Mouse (Mus musculus): ENCODE measurements at regions not wholly inside any gene's neighbourhood (a gene's known extent, or its start where the extent isn't known, plus 50 kb on each side); places are given as distances from the start of the nearest gene placed in this dataset.

- Histone ChIP-seq H3K36me3 (ENCODE audit: insufficient read depth, low read length) (no peaks in the 10 kb centered on the region), H3K4me2 (replicated peaks; ENCODE audit: low read depth, low read length) (no peak overlapping the region), H3K27me3 (replicated peaks; ENCODE audit: insufficient read depth, low read length) (no peaks in the 10 kb centered on the region), H3K27ac (ENCODE audit: low read length) (no peak overlapping the region), H3K4me3 (ENCODE audit: low read depth, low read length) (no peak overlapping the region), H3K9me3 (ENCODE audit: low read length) (no peaks in the 10 kb centered on the region), H3K9ac (replicated peaks; ENCODE audit: low read depth) (no peak overlapping the region), H3K4me1 (ENCODE audit: insufficient read depth, low read depth, low read length) (no peaks in the 10 kb centered on the region)
- ATAC-seq (no peak), DNase-seq (ENCODE audit: low spot score) (no peak)
- 55% methylated on average over 18 of the region's 18 CpGs for WGBS
- TF ChIP-seq EP300 (IDR thresholded peaks at IDR 0.05), result no peak
- TF ChIP-seq CTCF (IDR thresholded peaks at IDR 0.05), result no peak
Measured at GRCm38 (mm10) chr11:63463797-63464331, 335.1 kb downstream of the Pmp22 start.

- H3K4me2 ChIP-seq (replicated peaks; ENCODE audit: low read depth, low read length), result no peak overlapping the region
- WGBS, result 58% methylated on average over 6 of the region's 6 CpGs
- H3K9me3 ChIP-seq (ENCODE audit: low read length), result no peaks in the 10 kb centered on the region
- H3K4me1 ChIP-seq (ENCODE audit: insufficient read depth, low read depth, low read length), result no peaks in the 10 kb centered on the region
- H3K4me3 ChIP-seq (ENCODE audit: low read depth, low read length), result no peak overlapping the region
- ATAC-seq, result no peak
- DNase-seq (ENCODE audit: low spot score), result no peak
- no peak overlapping the region for H3K27ac ChIP-seq (ENCODE audit: low read length)
- no peak overlapping the region for H3K9ac ChIP-seq (replicated peaks; ENCODE audit: low read depth)
- TF ChIP-seq CTCF (IDR thresholded peaks at IDR 0.05), result no peak
- H3K27me3 ChIP-seq (replicated peaks; ENCODE audit: insufficient read depth, low read length), result no peaks in the 10 kb centered on the region
- H3K36me3 ChIP-seq (ENCODE audit: insufficient read depth, low read length), result no peaks in the 10 kb centered on the region
Measured at GRCm38 (mm10) chr11:63465941-63466340, 337.2 kb downstream of the Pmp22 start.

- ATAC-seq, result no peak
- no peak for DNase-seq (ENCODE audit: low spot score)
- no peaks in the 10 kb centered on the region for H3K36me3 ChIP-seq (ENCODE audit: insufficient read depth, low read length)
- no peak overlapping the region for H3K9ac ChIP-seq (replicated peaks; ENCODE audit: low read depth)
- H3K4me2 ChIP-seq (replicated peaks; ENCODE audit: low read depth, low read length), result no peak overlapping the region
- H3K4me3 ChIP-seq (ENCODE audit: low read depth, low read length), result no peak overlapping the region
- no peak overlapping the region for H3K27ac ChIP-seq (ENCODE audit: low read length)
- no peaks in the 10 kb centered on the region for H3K27me3 ChIP-seq (replicated peaks; ENCODE audit: insufficient read depth, low read length)
- TF ChIP-seq CTCF (IDR thresholded peaks at IDR 0.05) (no peak), EP300 (IDR thresholded peaks at IDR 0.05) (no peak)
- WGBS, result 80% methylated on average over 2 of the region's 2 CpGs
- no peaks in the 10 kb centered on the region for H3K4me1 ChIP-seq (ENCODE audit: insufficient read depth, low read depth, low read length)
- H3K9me3 ChIP-seq (ENCODE audit: low read length), result no peaks in the 10 kb centered on the region
Measured at GRCm38 (mm10) chr11:63466541-63466940, 337.8 kb downstream of the Pmp22 start.

GRCm38 (mm10) chr11:63474831-63475230, 346.0 kb downstream of the Pmp22 start:
- no peak overlapping the region for H3K4me2 ChIP-seq (replicated peaks; ENCODE audit: low read depth, low read length)
- DNase-seq (ENCODE audit: low spot score) (no peak), ATAC-seq (no peak)
- no peaks in the 10 kb centered on the region for H3K27me3 ChIP-seq (replicated peaks; ENCODE audit: insufficient read depth, low read length)
- H3K4me3 ChIP-seq (ENCODE audit: low read depth, low read length), result no peak overlapping the region
- no peak overlapping the region for H3K27ac ChIP-seq (ENCODE audit: low read length)
- no peaks in the 10 kb centered on the region for H3K4me1 ChIP-seq (ENCODE audit: insufficient read depth, low read depth, low read length)
- H3K36me3 ChIP-seq (ENCODE audit: insufficient read depth, low read length), result no peaks in the 10 kb centered on the region
- no peaks in the 10 kb centered on the region for H3K9me3 ChIP-seq (ENCODE audit: low read length)
- no peak for TF ChIP-seq EP300 (IDR thresholded peaks at IDR 0.05)
- no peak for TF ChIP-seq CTCF (IDR thresholded peaks at IDR 0.05)
- H3K9ac ChIP-seq (replicated peaks; ENCODE audit: low read depth), result no peak overlapping the region
- WGBS, result 91% methylated on average over 15 of the region's 15 CpGs

- H3K4me3 ChIP-seq (ENCODE audit: low read depth, low read length), result no peak overlapping the region
- no peaks in the 10 kb centered on the region for H3K9me3 ChIP-seq (ENCODE audit: low read length)
- no peak for DNase-seq (ENCODE audit: low spot score)
- H3K36me3 ChIP-seq (ENCODE audit: insufficient read depth, low read length), result no peaks in the 10 kb centered on the region
- ATAC-seq, result no peak
- WGBS, result 74% methylated on average over 7 of the region's 7 CpGs
- H3K9ac ChIP-seq (replicated peaks; ENCODE audit: low read depth), result no peak overlapping the region
- H3K4me1 ChIP-seq (ENCODE audit: insufficient read depth, low read depth, low read length), result no peaks in the 10 kb centered on the region
- no peak overlapping the region for H3K27ac ChIP-seq (ENCODE audit: low read length)
- no peak overlapping the region for H3K4me2 ChIP-seq (replicated peaks; ENCODE audit: low read depth, low read length)
- H3K27me3 ChIP-seq (replicated peaks; ENCODE audit: insufficient read depth, low read length), result no peaks in the 10 kb centered on the region
- TF ChIP-seq EP300 (IDR thresholded peaks at IDR 0.05) (no peak), CTCF (IDR thresholded peaks at IDR 0.05) (no peak)
Measured at GRCm38 (mm10) chr11:63481676-63482310, 353.0 kb downstream of the Pmp22 start.

- WGBS, result 60% methylated on average over 6 of the region's 6 CpGs
- H3K4me1 ChIP-seq (ENCODE audit: insufficient read depth, low read depth, low read length), result no peaks in the 10 kb centered on the region
- H3K36me3 ChIP-seq (ENCODE audit: insufficient read depth, low read length), result no peaks in the 10 kb centered on the region
- no peak overlapping the region for H3K9ac ChIP-seq (replicated peaks; ENCODE audit: low read depth)
- ATAC-seq (no peak), DNase-seq (ENCODE audit: low spot score) (no peak)
- no peaks in the 10 kb centered on the region for H3K9me3 ChIP-seq (ENCODE audit: low read length)
- H3K27me3 ChIP-seq (replicated peaks; ENCODE audit: insufficient read depth, low read length), result no peaks in the 10 kb centered on the region
- TF ChIP-seq EP300 (IDR thresholded peaks at IDR 0.05), result no peak
- no peak for TF ChIP-seq CTCF (IDR thresholded peaks at IDR 0.05)
- H3K27ac ChIP-seq (ENCODE audit: low read length), result no peak overlapping the region
- no peak overlapping the region for H3K4me3 ChIP-seq (ENCODE audit: low read depth, low read length)
- H3K4me2 ChIP-seq (replicated peaks; ENCODE audit: low read depth, low read length), result no peak overlapping the region
Measured at GRCm38 (mm10) chr11:63482593-63482992, 353.8 kb downstream of the Pmp22 start.
